Comparison of ENCODE assay signal across 23 mouse cellular contexts in the genomic region with DNA sequence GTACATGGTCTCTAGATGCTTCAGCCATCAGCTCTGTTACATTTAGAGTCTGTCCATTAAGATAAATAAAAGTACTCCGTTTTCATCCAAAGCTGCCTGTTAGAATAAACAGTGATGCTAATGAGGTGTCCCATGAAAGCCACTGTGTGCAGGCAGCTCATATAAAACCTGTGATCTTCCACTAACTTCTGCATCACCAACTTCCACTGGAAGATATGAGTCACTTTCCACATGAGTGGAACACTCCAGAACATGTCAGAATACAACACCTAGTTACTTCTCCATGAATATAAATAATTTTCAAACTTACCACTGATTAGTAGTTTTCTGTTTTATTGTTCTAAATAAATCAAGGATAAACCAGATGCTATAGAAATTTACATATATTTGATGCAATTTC.
"Had no signal": no experiment of that assay in that cellular context is flagged by ENCODE, and none has a peak within 500 bp of the region (broad histone marks: within the 10 kb centered on the region; RNA-seq: fewer than 3 reads in every experiment).

No protein-coding gene starts in this region.

- H3K9ac ChIP-seq: limb, embryonic 12.5 days; limb, embryonic 15.5 days; liver, embryonic 14.5 days; liver, postnatal 0 days; lung, embryonic 15.5 days; midbrain, embryonic 13.5 days; neural tube, embryonic 13.5 days; stomach, embryonic 15.5 days had no signal

- H3K4me2 ChIP-seq: limb, embryonic 12.5 days; limb, embryonic 15.5 days; liver, embryonic 11.5 days; lung, embryonic 15.5 days; midbrain, embryonic 13.5 days; neural tube, embryonic 13.5 days; stomach, embryonic 15.5 days had no signal

- H3K27me3 ChIP-seq: limb, embryonic 12.5 days; limb, embryonic 15.5 days; lung, embryonic 15.5 days; megakaryocyte, embryonic 14.5 days; midbrain, embryonic 13.5 days; neural tube, embryonic 13.5 days; stomach, embryonic 15.5 days had no signal

- H3K4me3 ChIP-seq: limb, embryonic 12.5 days; limb, embryonic 15.5 days; lung, embryonic 15.5 days; midbrain, embryonic 10.5 days; midbrain, embryonic 13.5 days; myocyte; neural tube, embryonic 13.5 days; stomach, embryonic 15.5 days had no signal

- H3K9me3 ChIP-seq: limb, embryonic 12.5 days; limb, embryonic 15.5 days; lung, embryonic 15.5 days; midbrain, embryonic 10.5 days; midbrain, embryonic 13.5 days; neural tube, embryonic 13.5 days; stomach, embryonic 15.5 days had no signal

- H3K4me1 ChIP-seq: limb, embryonic 15.5 days; lung, embryonic 15.5 days; midbrain, embryonic 13.5 days; neural tube, embryonic 13.5 days; stomach, embryonic 15.5 days had no signal

- H3K27ac ChIP-seq: limb, embryonic 12.5 days; limb, embryonic 15.5 days; liver, embryonic 14.5 days; lung, embryonic 15.5 days; midbrain, embryonic 10.5 days; midbrain, embryonic 13.5 days; neural tube, embryonic 13.5 days; stomach, embryonic 15.5 days had no signal

- ATAC-seq: midbrain, embryonic 13.5 days; midbrain, embryonic 16.5 days had no signal

- DNase-seq: kidney, adult 18-20 months; kidney, adult 9 months; kidney, postnatal 14 days; kidney, postnatal 4 days; left cerebral cortex, postnatal 4 days; liver, postnatal 0 days; lung, postnatal 14 days; right cerebral cortex, adult 18-20 months; right cerebral cortex, postnatal 14 days; right cerebral cortex, postnatal 4 days; thymus, postnatal 25 days had no signal

- H3K36me3 ChIP-seq: limb, embryonic 12.5 days; limb, embryonic 15.5 days; lung, embryonic 15.5 days; midbrain, embryonic 10.5 days; midbrain, embryonic 13.5 days; neural tube, embryonic 13.5 days; stomach, embryonic 15.5 days had no signal
